Comparison of ENCODE assay signal across 27 mouse cellular contexts in genomic region chr4:124832796-124833195, GRCm38 (mm10). TPM values are rescaled to one million over a fixed set of nuclear protein-coding genes. Genes with fewer than 3 reads are reported as not detected.
DNase-seq lines count a peak whose midpoint lies in the region; ATAC-seq and TF ChIP-seq lines count a peak whose summit lies in the region.
"Had no signal": no experiment of that assay in that cellular context is flagged by ENCODE, and none has a peak within 500 bp of the region (broad histone marks: within the 10 kb centered on the region; RNA-seq: fewer than 3 reads in every experiment).

No protein-coding gene starts in this region.

- H3K27ac ChIP-seq in ES-Bruce4 (ENCODE audit: insufficient read depth, low read length) (peak overlapping the region; percentile 64), ES-E14 (ENCODE audit: insufficient read depth, low read depth, low read length, poor library complexity, severe bottlenecking) (no peak overlapping the region)
- H3K27ac ChIP-seq in forebrain, embryonic 16.5 days (ENCODE audit: low read length) = no peak overlapping the region
- H3K27ac ChIP-seq: embryonic facial prominence, embryonic 13.5 days; embryonic facial prominence, embryonic 15.5 days; forebrain, embryonic 10.5 days; forebrain, embryonic 12.5 days had no signal

- no peak overlapping the region for H3K4me3 ChIP-seq in ES-Bruce4 (ENCODE audit: low read depth, low read length)
- no peak overlapping the region for H3K4me3 ChIP-seq in ES-E14 (ENCODE audit: insufficient read depth in 1 of 2, low read depth in 1 of 2, low read length in 2 of 2, poor library complexity in 1 of 2, severe bottlenecking in 1 of 2)
- no peak overlapping the region for H3K4me3 ChIP-seq in forebrain, embryonic 16.5 days (replicated peaks; ENCODE audit: low read length)
- H3K4me3 ChIP-seq: embryonic facial prominence, embryonic 13.5 days; embryonic facial prominence, embryonic 15.5 days; erythroblast, embryonic 14.5 days; forebrain, embryonic 10.5 days; forebrain, embryonic 12.5 days had no signal

- 0 out of 2 replicates have a peak, but pooled peaks cover 3% of the 10 kb centered on the region for H3K36me3 ChIP-seq in ES-Bruce4 (ENCODE audit: control insufficient read depth, insufficient read depth, low read length, poor library complexity, severe bottlenecking)
- H3K36me3 ChIP-seq in ES-E14 (ENCODE audit: control insufficient read depth, insufficient read depth, low read length, poor library complexity, severe bottlenecking) = peaks cover 7% of the 10 kb centered on the region
- peaks cover 16% of the 10 kb centered on the region for H3K36me3 ChIP-seq in forebrain, embryonic 16.5 days (ENCODE audit: control insufficient read depth, insufficient read depth)

- DNase-seq in ES-E14 (ENCODE audit: low read depth, low spot score) (no peak), ZHBTc4 (ENCODE audit: low read depth, low spot score) (peak; percentile 63)
- DNase-seq in heart, postnatal 10 days = no peak
- DNase-seq: adrenal gland, adult 2 months; adrenal gland, postnatal 10 days; adrenal gland, postnatal 25 days; B cell, adult 2 months; cerebellum, adult 11 months; cerebellum, adult 18-20 months; cerebellum, adult 8-10 months; cerebellum, adult 9-11 months; cerebellum, postnatal 14 days; cerebellum, postnatal 36 days; embryo, embryonic 11 days; forebrain, postnatal 0 days had no signal

- peaks cover 8% of the 10 kb centered on the region for H3K4me1 ChIP-seq in ES-Bruce4 (ENCODE audit: control insufficient read depth, insufficient read depth, low read length)
- peaks cover 10 to 13% of the 10 kb centered on the region in 2 experiments; a peak in 3 of 4 replicates for H3K4me1 ChIP-seq in ES-E14 (ENCODE audit: control insufficient read depth in 2 of 2, insufficient read depth in 2 of 2, low read length in 2 of 2, poor library complexity in 1 of 2)
- no peaks in the 10 kb centered on the region for H3K4me1 ChIP-seq in forebrain, embryonic 16.5 days (replicated peaks; ENCODE audit: control insufficient read depth, insufficient read depth, low read length)
- H3K4me1 ChIP-seq: embryonic facial prominence, embryonic 13.5 days; embryonic facial prominence, embryonic 15.5 days; forebrain, embryonic 10.5 days; forebrain, embryonic 12.5 days had no signal

- no peak overlapping the region for H3K9ac ChIP-seq in ES-Bruce4 (ENCODE audit: low read depth, poor library complexity, severe bottlenecking)
- no peak overlapping the region for H3K9ac ChIP-seq in ES-E14 (ENCODE audit: insufficient read depth, low read depth, low read length, poor library complexity, severe bottlenecking)
- no peak overlapping the region for H3K9ac ChIP-seq in forebrain, embryonic 16.5 days (replicated peaks; ENCODE audit: low read depth, low read length)
- H3K9ac ChIP-seq: embryonic facial prominence, embryonic 13.5 days; embryonic facial prominence, embryonic 15.5 days; forebrain, embryonic 12.5 days; forebrain, postnatal 0 days had no signal

- TF ChIP-seq EP300 in ES-Bruce4 (IDR thresholded peaks at IDR 0.05; ENCODE audit: insufficient read depth, low read depth, low read length) = no peak

- H3K9me3 ChIP-seq in ES-Bruce4 (replicated peaks; ENCODE audit: control insufficient read depth, insufficient read depth, low read length, poor library complexity, severe bottlenecking) (no peaks in the 10 kb centered on the region), ES-E14 (ENCODE audit: control insufficient read depth, insufficient read depth, low read depth, low read length) (no peaks in the 10 kb centered on the region)
- no peaks in the 10 kb centered on the region for H3K9me3 ChIP-seq in forebrain, embryonic 16.5 days (ENCODE audit: control insufficient read depth, low read length)
- H3K9me3 ChIP-seq: embryonic facial prominence, embryonic 13.5 days; embryonic facial prominence, embryonic 15.5 days; forebrain, embryonic 10.5 days; forebrain, embryonic 12.5 days had no signal

- TF ChIP-seq CTCF in ES-Bruce4 (IDR thresholded peaks at IDR 0.05; ENCODE audit: low read depth, low read length) = no peak

- TF ChIP-seq POLR2A in ES-Bruce4 (IDR thresholded peaks at IDR 0.05; ENCODE audit: insufficient read depth, low read length) = no peak

- ATAC-seq in forebrain, embryonic 16.5 days = no peak
- ATAC-seq: CD4-positive, CD25-positive, alpha-beta regulatory T cell, adult 4 months; forebrain, embryonic 14.5 days; forebrain, postnatal 0 days had no signal

- intact Hi-C loops in heart, postnatal 10 days (cut with DNase I) = no loop called here

- in situ Hi-C loops in ES-E14 (cut with MboI; ENCODE audit: low sequenced_read_pairs in 2 of 2, unreplicated experiment in 2 of 2) = no loop called here

- no peaks in the 10 kb centered on the region for H3K27me3 ChIP-seq in ES-Bruce4 (ENCODE audit: control insufficient read depth, insufficient read depth, low read length, poor library complexity, severe bottlenecking)
- H3K27me3 ChIP-seq in forebrain, embryonic 16.5 days (replicated peaks; ENCODE audit: control insufficient read depth, insufficient read depth, low read length) = no peaks in the 10 kb centered on the region
- H3K27me3 ChIP-seq: CH12.LX; embryonic facial prominence, embryonic 13.5 days; embryonic facial prominence, embryonic 15.5 days; forebrain, embryonic 12.5 days had no signal

- no peak overlapping the region for H3K4me2 ChIP-seq in forebrain, embryonic 16.5 days (ENCODE audit: low read length)
- H3K4me2 ChIP-seq: embryonic facial prominence, embryonic 13.5 days; embryonic facial prominence, embryonic 15.5 days; forebrain, embryonic 12.5 days had no signal

- 95% methylated on average over 10 of the region's 10 CpGs for WGBS in forebrain, embryonic 16.5 days

TF ChIP-seq in ES-E14, 5 proteins besides CTCF, POLR2A, EP300 and RAD21:
- TF ChIP-seq HCFC1 (IDR thresholded peaks at IDR 0.05; ENCODE audit: borderline replicate concordance, insufficient read depth, low read length) (no peak), MAFK (IDR thresholded peaks at IDR 0.05; ENCODE audit: insufficient read depth, low read depth, low read length) (peak; percentile 80)

RNA-seq across cellular contexts. Expression of gene Yrdc, which starts 17.7 kb away (rescaled TPM):
- polyA plus RNA-seq in ES-Bruce4 (2011; ENCODE audit: insufficient read depth, insufficient read length, low read depth, missing spikeins) = 41.9 and 48.4 TPM in 2 replicates
- total RNA-seq in ES-E14 (2012; rRNA removed) = 82.7 and 85.3 TPM in 2 replicates
- total RNA-seq in heart, postnatal 10 days (2021) = 10 to 100 TPM; 20.9 to 24.4 TPM
- polyA plus RNA-seq in forebrain, embryonic 16.5 days (2015; fragmentation: Nextera tagmentation; extraction: Ambion mirVana) = 50.3 and 51.2 TPM in 2 replicates

RNA-seq across cellular contexts. Expression of gene 1110065P20Rik, which starts 18.2 kb away (rescaled TPM):
- 15.1 and 16.0 TPM in 2 replicates for polyA plus RNA-seq in ES-Bruce4 (2011; ENCODE audit: insufficient read depth, insufficient read length, low read depth, missing spikeins)
- total RNA-seq in ES-E14 (2012; rRNA removed) = 21.4 and 25.8 TPM in 2 replicates
- 10 to 100 TPM; 28.7 to 33.5 TPM for total RNA-seq in heart, postnatal 10 days (2021)
- polyA plus RNA-seq in forebrain, embryonic 16.5 days (2015; fragmentation: Nextera tagmentation; extraction: Ambion mirVana) = 65.1 and 75.2 TPM in 2 replicates

RNA-seq across cellular contexts. Expression of gene Maneal, which starts 29.2 kb away (rescaled TPM):
- 3.8 and 4.8 TPM in 2 replicates for polyA plus RNA-seq in ES-Bruce4 (2011; ENCODE audit: insufficient read depth, insufficient read length, low read depth, missing spikeins)
- total RNA-seq in ES-E14 (2012; rRNA removed) = 5.4 and 10.5 TPM in 2 replicates
- under 1 TPM; 0.10 to 0.22 TPM for total RNA-seq in heart, postnatal 10 days (2021)
- 8.3 and 11.0 TPM in 2 replicates for polyA plus RNA-seq in forebrain, embryonic 16.5 days (2015; fragmentation: Nextera tagmentation; extraction: Ambion mirVana)
- polyA plus RNA-seq: erythroblast, embryonic 14.5 days had no signal

RNA-seq across cellular contexts. Expression of gene Mtf1, which starts 30.9 kb away (rescaled TPM):
- polyA plus RNA-seq in ES-Bruce4 (2011; ENCODE audit: insufficient read depth, insufficient read length, low read depth, missing spikeins) = 15.8 and 16.4 TPM in 2 replicates
- 10.1 and 15.4 TPM in 2 replicates for total RNA-seq in ES-E14 (2012; rRNA removed)
- total RNA-seq in heart, postnatal 10 days (2021) = 10 to 100 TPM; 17.4 to 17.6 TPM
- 12.1 and 14.9 TPM in 2 replicates for polyA plus RNA-seq in forebrain, embryonic 16.5 days (2015; fragmentation: Nextera tagmentation; extraction: Ambion mirVana)

RNA-seq across cellular contexts. Expression of gene Epha10, which starts 47.9 kb away (rescaled TPM):
- 0.37 and 0.84 TPM in 2 replicates for polyA plus RNA-seq in ES-Bruce4 (2011; ENCODE audit: insufficient read depth, insufficient read length, low read depth, missing spikeins)
- total RNA-seq in ES-E14 (2012; rRNA removed) = 0.54 and 0.95 TPM in 2 replicates
- not detected for total RNA-seq in heart, postnatal 10 days (2021)
- 1.2 and 2.7 TPM in 2 replicates for polyA plus RNA-seq in forebrain, embryonic 16.5 days (2015; fragmentation: Nextera tagmentation; extraction: Ambion mirVana)
- total RNA-seq: CH12.LX; common myeloid progenitor, adult 5-6 weeks; MEL had no signal
- polyA plus RNA-seq: CD4-positive, CD25-positive, alpha-beta regulatory T cell, adult 4 months; erythroblast, embryonic 14.5 days had no signal
